Mouse (Mus musculus): Measurements from ENCODE around the gene Slc38a4. TPM values are rescaled to one million over a fixed set of nuclear protein-coding genes. Genes with fewer than 3 reads are reported as not detected.

The Slc38a4 gene
- 121 and 127 TPM in 2 replicates for polyA plus RNA-seq (2014; fragmentation: Nextera tagmentation; extraction: Ambion mirVana)

DNA sequence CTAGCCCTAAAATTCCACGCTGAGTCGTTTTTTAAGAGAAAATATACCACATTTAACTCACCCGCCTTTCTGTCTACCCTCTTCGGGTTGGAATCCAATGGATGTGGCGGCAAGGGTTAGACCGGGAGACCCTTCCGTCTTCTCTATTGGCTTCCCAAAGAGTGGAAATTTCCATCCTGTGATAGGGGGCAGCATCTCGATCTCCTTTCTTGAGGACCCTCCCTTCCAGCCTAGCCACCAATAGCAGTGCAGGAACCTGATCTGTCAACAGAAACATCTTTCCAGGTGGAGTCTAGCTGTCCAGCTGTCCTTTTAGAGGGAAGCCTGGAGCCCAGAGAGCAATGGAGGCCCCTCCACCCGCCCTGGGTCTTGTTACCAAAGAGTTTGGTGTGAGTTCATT, at the start of gene Slc38a4:
TSS of gene Slc38a4 (minus strand) at position 163 of the 400 bp plus-strand sequence.
- WGBS = 43% methylated on average over 9 of the region's 9 CpGs
- ATAC-seq (ENCODE audit: insufficient number of reproducible peaks, insufficient read depth, low FRiP score, low read depth) = peak; percentile 83
- peaks cover 7% of the 10 kb centered on the region; the same call in 1 of the 2 replicates for H3K9me3 ChIP-seq (ENCODE audit: control insufficient read depth, low read length)
- no peaks in the 10 kb centered on the region for H3K36me3 ChIP-seq (ENCODE audit: control insufficient read depth, insufficient read depth, low read length)
- peaks cover 0 to 5% of the 10 kb centered on the region in 2 experiments for H3K4me1 ChIP-seq (ENCODE audit: control insufficient read depth in 2 of 2, insufficient read depth in 2 of 2, low read length in 2 of 2)
- H3K9ac ChIP-seq (ENCODE audit: low read length) = peak within 1 kb of the TSS; percentile 78
- H3K4me3 ChIP-seq (ENCODE audit: control insufficient read depth in 1 of 2, insufficient read depth in 1 of 2, low read depth in 1 of 2, low read length in 2 of 2) = peak within 1 kb of the TSS; percentile 57 to 71
- H3K27ac ChIP-seq (replicated peaks in 1 of 2; ENCODE audit: control insufficient read depth in 1 of 2, insufficient read depth in 1 of 2, low read depth in 2 of 2, low read length in 2 of 2) = peak within 1 kb of the TSS; percentile 77 to 83
- no peaks in the 10 kb centered on the region for H3K27me3 ChIP-seq (ENCODE audit: control insufficient read depth, insufficient read depth, low read length)
- H3K4me2 ChIP-seq (ENCODE audit: low read length) = peak within 1 kb of the TSS; percentile 66

DNA sequence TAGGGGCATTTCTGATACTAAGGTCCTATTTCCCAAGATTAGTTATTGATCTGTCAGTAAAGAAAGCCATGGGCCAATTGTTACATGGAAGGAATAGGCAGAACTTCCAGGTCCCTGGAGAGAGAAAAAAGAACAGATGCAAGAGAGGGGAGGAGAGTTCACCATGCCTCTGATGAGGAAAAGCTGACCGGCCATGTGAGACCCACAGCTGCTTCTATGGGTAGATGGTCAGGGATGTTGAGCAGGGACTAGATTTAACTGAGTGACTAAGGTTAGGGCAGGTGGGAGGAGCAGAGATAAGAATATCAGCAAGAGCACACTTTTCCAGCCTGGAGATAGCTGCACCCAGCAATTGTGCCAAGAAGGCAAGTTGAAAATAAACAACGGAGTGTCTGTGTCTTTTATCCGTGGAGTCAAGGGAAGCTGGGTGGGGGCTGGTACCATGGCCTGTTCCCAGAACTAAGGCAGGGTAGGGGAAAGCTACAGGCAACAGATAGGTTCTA, 49.2 kb upstream of the Slc38a4 start:
- Histone ChIP-seq H3K27ac (replicated peaks in 1 of 2; ENCODE audit: control insufficient read depth in 1 of 2, insufficient read depth in 1 of 2, low read depth in 2 of 2, low read length in 2 of 2) (peak overlapping the region; percentile 56 to 99), H3K27me3 (ENCODE audit: control insufficient read depth, insufficient read depth, low read length) (no peaks in the 10 kb centered on the region), H3K36me3 (ENCODE audit: control insufficient read depth, insufficient read depth, low read length) (no peaks in the 10 kb centered on the region), H3K4me3 (ENCODE audit: control insufficient read depth in 1 of 2, insufficient read depth in 1 of 2, low read depth in 1 of 2, low read length in 2 of 2) (no peak overlapping the region), H3K4me1 (ENCODE audit: control insufficient read depth in 2 of 2, insufficient read depth in 2 of 2, low read length in 2 of 2) (peaks cover 40 to 47% of the 10 kb centered on the region in 2 experiments), H3K9ac (ENCODE audit: low read length) (peak overlapping the region; percentile 31; the same call in 1 of the 2 replicates), H3K9me3 (ENCODE audit: control insufficient read depth, low read length) (no peaks in the 10 kb centered on the region), H3K4me2 (ENCODE audit: low read length) (no peak overlapping the region)
- ATAC-seq (ENCODE audit: insufficient number of reproducible peaks, insufficient read depth, low FRiP score, low read depth) = no peak
- WGBS = 11% methylated on average over 3 of the region's 3 CpGs

DNA sequence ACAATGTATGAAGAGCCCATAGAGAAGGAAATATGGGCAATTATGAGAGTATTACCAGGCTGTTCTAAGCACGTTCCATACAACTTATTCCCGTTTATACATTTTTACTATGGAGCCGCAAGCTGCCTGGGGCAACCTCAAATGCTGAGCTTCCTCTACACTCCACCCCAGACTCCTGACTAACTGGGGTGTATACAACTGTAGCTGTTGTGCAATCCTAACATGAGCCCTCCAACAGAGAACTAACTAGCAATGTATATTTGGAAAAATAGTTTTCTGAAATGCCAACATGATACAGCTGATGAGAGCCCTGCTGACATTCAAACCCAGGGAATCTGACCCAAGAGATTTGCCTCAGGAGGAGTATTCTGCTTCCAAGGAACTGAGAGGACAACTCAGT, 48.3 kb upstream of the Slc38a4 start:
- Histone ChIP-seq H3K4me2 (ENCODE audit: low read length) (no peak overlapping the region), H3K27ac (replicated peaks in 1 of 2; ENCODE audit: control insufficient read depth in 1 of 2, insufficient read depth in 1 of 2, low read depth in 2 of 2, low read length in 2 of 2) (peak overlapping the region; percentile 1 to 99; a peak in 1 of 4 replicates), H3K9me3 (ENCODE audit: control insufficient read depth, low read length) (no peaks in the 10 kb centered on the region)

DNA sequence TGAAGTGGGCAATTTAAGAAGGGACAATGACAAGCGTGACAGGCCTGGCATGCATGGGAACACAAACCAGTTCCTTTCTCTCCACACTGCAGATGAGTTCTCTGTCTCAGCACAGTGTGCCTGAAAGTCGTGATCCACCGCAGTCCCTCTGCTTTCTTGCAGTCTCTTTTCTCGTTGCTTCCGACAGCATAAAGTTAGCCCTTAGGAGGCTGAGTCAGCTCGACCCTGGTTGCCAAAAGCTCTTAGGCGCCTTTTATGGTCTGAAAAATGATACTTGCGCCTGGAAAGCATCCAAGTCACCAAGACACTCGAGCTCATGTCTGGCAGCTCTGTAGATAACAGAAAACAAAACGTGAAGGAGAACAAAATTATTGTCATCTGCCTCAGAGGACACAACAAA, 47.1 kb upstream of the Slc38a4 start:
- Histone ChIP-seq H3K27me3 (ENCODE audit: control insufficient read depth, insufficient read depth, low read length) (no peaks in the 10 kb centered on the region), H3K9me3 (ENCODE audit: control insufficient read depth, low read length) (no peaks in the 10 kb centered on the region), H3K9ac (ENCODE audit: low read length) (peak overlapping the region; percentile 67), H3K4me1 (ENCODE audit: control insufficient read depth in 2 of 2, insufficient read depth in 2 of 2, low read length in 2 of 2) (peaks cover 35 to 47% of the 10 kb centered on the region in 2 experiments), H3K27ac (replicated peaks in 1 of 2; ENCODE audit: control insufficient read depth in 1 of 2, insufficient read depth in 1 of 2, low read depth in 2 of 2, low read length in 2 of 2) (peak overlapping the region; percentile 94 to 99), H3K4me2 (ENCODE audit: low read length) (peak overlapping the region; percentile 58), H3K4me3 (ENCODE audit: control insufficient read depth in 1 of 2, insufficient read depth in 1 of 2, low read depth in 1 of 2, low read length in 2 of 2) (no peak overlapping the region), H3K36me3 (ENCODE audit: control insufficient read depth, insufficient read depth, low read length) (no peaks in the 10 kb centered on the region)
- peak; percentile 58 for ATAC-seq (ENCODE audit: insufficient number of reproducible peaks, insufficient read depth, low FRiP score, low read depth)
- 10% methylated on average over 10 of the region's 10 CpGs for WGBS

More for the DNA sequence above, 48.3 kb upstream of the Slc38a4 start:
- no peaks in the 10 kb centered on the region for H3K27me3 ChIP-seq (ENCODE audit: control insufficient read depth, insufficient read depth, low read length)
- H3K36me3 ChIP-seq (ENCODE audit: control insufficient read depth, insufficient read depth, low read length) = no peaks in the 10 kb centered on the region
- H3K4me1 ChIP-seq (ENCODE audit: control insufficient read depth in 2 of 2, insufficient read depth in 2 of 2, low read length in 2 of 2) = peaks cover 40 to 47% of the 10 kb centered on the region in 2 experiments
- 88% methylated on average over 3 of the region's 3 CpGs for WGBS
- H3K4me3 ChIP-seq (ENCODE audit: control insufficient read depth in 1 of 2, insufficient read depth in 1 of 2, low read depth in 1 of 2, low read length in 2 of 2) = no peak overlapping the region
- H3K9ac ChIP-seq (ENCODE audit: low read length) = no peak overlapping the region
- no peak for ATAC-seq (ENCODE audit: insufficient number of reproducible peaks, insufficient read depth, low FRiP score, low read depth)

DNA sequence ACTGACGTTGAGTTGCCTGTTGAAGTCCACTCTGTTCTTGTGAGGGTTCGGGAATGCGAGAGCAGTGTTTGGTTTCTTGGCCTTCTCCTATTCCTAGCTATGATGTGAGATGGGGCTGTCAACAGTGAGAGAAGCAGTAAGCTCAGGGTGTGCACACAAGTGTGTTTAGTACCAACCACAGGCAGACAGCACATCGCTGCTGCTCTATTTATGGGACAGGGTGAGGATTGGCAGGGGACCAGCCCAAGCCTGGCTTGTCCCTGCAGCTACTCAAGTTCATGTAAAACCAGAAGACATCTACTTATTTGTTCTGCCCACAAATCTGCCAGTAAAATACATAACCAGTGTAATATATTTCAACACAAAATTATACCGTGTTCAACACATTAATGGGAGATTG, 46.4 kb upstream of the Slc38a4 start:
- Histone ChIP-seq H3K4me1 (ENCODE audit: control insufficient read depth in 2 of 2, insufficient read depth in 2 of 2, low read length in 2 of 2) (peaks cover 35 to 47% of the 10 kb centered on the region in 2 experiments), H3K27me3 (ENCODE audit: control insufficient read depth, insufficient read depth, low read length) (no peaks in the 10 kb centered on the region), H3K9me3 (ENCODE audit: control insufficient read depth, low read length) (no peaks in the 10 kb centered on the region), H3K36me3 (ENCODE audit: control insufficient read depth, insufficient read depth, low read length) (no peaks in the 10 kb centered on the region), H3K4me3 (ENCODE audit: control insufficient read depth in 1 of 2, insufficient read depth in 1 of 2, low read depth in 1 of 2, low read length in 2 of 2) (no peak overlapping the region), H3K4me2 (ENCODE audit: low read length) (peak overlapping the region; percentile 58), H3K27ac (replicated peaks in 1 of 2; ENCODE audit: control insufficient read depth in 1 of 2, insufficient read depth in 1 of 2, low read depth in 2 of 2, low read length in 2 of 2) (peak overlapping the region; percentile 94 to 99), H3K9ac (ENCODE audit: low read length) (peak overlapping the region; percentile 67)
- 43% methylated on average over 5 of the region's 5 CpGs for WGBS
- peak; percentile 84 for ATAC-seq (ENCODE audit: insufficient number of reproducible peaks, insufficient read depth, low FRiP score, low read depth)

DNA sequence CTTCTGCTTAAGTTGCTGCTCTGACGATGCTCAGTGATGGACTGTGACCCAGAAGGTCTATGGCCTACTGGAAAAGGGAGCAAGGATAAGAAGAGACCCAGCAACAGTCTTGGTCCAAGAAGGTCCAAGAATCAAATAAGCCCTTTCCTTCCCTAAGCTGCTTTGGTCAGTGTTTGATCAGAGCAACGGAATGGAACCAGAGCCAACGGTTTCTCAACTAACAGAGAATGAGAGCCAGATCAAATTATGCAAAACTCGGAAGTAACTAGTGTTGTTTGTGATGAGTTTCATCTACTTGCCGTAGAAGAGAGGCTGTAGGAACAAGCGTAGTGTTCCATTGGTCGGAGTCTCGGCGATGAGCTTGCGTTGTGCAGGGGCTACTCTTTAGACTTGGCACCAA, 43.3 kb upstream of the Slc38a4 start:
- 95% methylated on average over 10 of the region's 10 CpGs for WGBS
- H3K4me1 ChIP-seq (ENCODE audit: control insufficient read depth in 2 of 2, insufficient read depth in 2 of 2, low read length in 2 of 2) = peaks cover 24 to 36% of the 10 kb centered on the region in 2 experiments
- H3K36me3 ChIP-seq (ENCODE audit: control insufficient read depth, insufficient read depth, low read length) = no peaks in the 10 kb centered on the region
- no peak for ATAC-seq (ENCODE audit: insufficient number of reproducible peaks, insufficient read depth, low FRiP score, low read depth)
- no peaks in the 10 kb centered on the region for H3K9me3 ChIP-seq (ENCODE audit: control insufficient read depth, low read length)
- no peak overlapping the region for H3K27ac ChIP-seq (replicated peaks in 1 of 2; ENCODE audit: control insufficient read depth in 1 of 2, insufficient read depth in 1 of 2, low read depth in 2 of 2, low read length in 2 of 2)
- no peak overlapping the region for H3K4me2 ChIP-seq (ENCODE audit: low read length)
- H3K9ac ChIP-seq (ENCODE audit: low read length) = no peak overlapping the region
- H3K27me3 ChIP-seq (ENCODE audit: control insufficient read depth, insufficient read depth, low read length) = no peaks in the 10 kb centered on the region
- H3K4me3 ChIP-seq (ENCODE audit: control insufficient read depth in 1 of 2, insufficient read depth in 1 of 2, low read depth in 1 of 2, low read length in 2 of 2) = no peak overlapping the region

DNA sequence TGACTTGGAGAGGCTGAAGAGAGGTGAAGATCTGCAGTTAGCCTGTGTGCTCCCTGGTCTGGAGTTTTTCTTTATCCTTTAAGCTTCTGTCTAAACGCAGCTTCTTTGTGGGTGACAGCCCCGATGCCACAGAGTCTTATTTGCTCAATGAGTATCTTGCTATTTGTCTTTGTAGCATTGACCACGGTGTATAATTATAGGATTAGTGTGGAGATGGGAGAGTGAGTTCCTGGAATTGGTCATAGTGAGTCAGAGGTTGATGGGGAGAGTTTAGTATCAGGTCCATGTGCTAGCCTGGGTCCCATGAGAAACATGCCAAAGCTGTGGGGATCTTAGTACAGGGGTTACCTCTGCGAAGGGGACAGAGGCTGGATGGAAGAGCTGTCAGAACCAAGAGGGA, 41.8 kb upstream of the Slc38a4 start:
- H3K9me3 ChIP-seq (ENCODE audit: control insufficient read depth, low read length) = no peaks in the 10 kb centered on the region
- peaks cover 14 to 25% of the 10 kb centered on the region in 2 experiments for H3K4me1 ChIP-seq (ENCODE audit: control insufficient read depth in 2 of 2, insufficient read depth in 2 of 2, low read length in 2 of 2)
- H3K4me3 ChIP-seq (ENCODE audit: control insufficient read depth in 1 of 2, insufficient read depth in 1 of 2, low read depth in 1 of 2, low read length in 2 of 2) = no peak overlapping the region
- H3K9ac ChIP-seq (ENCODE audit: low read length) = no peak overlapping the region
- ATAC-seq (ENCODE audit: insufficient number of reproducible peaks, insufficient read depth, low FRiP score, low read depth) = no peak
- no peaks in the 10 kb centered on the region for H3K36me3 ChIP-seq (ENCODE audit: control insufficient read depth, insufficient read depth, low read length)
- no peak overlapping the region for H3K4me2 ChIP-seq (ENCODE audit: low read length)
- no peak overlapping the region for H3K27ac ChIP-seq (replicated peaks in 1 of 2; ENCODE audit: control insufficient read depth in 1 of 2, insufficient read depth in 1 of 2, low read depth in 2 of 2, low read length in 2 of 2)
- 76% methylated on average over 4 of the region's 4 CpGs for WGBS
- H3K27me3 ChIP-seq (ENCODE audit: control insufficient read depth, insufficient read depth, low read length) = no peaks in the 10 kb centered on the region

DNA sequence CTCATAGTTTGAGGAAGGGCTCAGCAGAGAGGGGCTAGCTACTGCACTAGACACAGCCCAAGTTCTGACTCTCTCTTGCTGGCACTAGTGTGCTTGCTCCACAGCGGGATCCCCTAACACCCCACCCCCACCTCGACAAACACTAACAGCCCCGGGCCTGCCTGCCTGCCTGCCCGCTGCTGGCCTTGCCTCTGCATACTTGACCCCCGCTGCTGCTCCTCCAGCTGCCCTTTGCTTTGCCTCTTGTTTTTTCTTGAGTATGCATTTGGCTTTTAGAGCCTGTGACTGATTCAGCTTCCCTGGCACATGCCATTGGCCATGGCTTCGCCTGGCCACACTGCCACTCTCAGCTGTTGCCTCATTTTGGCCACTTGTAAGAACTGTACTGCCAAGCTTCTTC, 33.8 kb upstream of the Slc38a4 start:
- H3K36me3 ChIP-seq (ENCODE audit: control insufficient read depth, insufficient read depth, low read length) = no peaks in the 10 kb centered on the region
- H3K9ac ChIP-seq (ENCODE audit: low read length) = peak overlapping the region; percentile 26; the same call in 1 of the 2 replicates
- 17% methylated on average over 6 of the region's 6 CpGs for WGBS
- no peaks in the 10 kb centered on the region for H3K27me3 ChIP-seq (ENCODE audit: control insufficient read depth, insufficient read depth, low read length)
- H3K9me3 ChIP-seq (ENCODE audit: control insufficient read depth, low read length) = no peaks in the 10 kb centered on the region
- H3K4me3 ChIP-seq (ENCODE audit: control insufficient read depth in 1 of 2, insufficient read depth in 1 of 2, low read depth in 1 of 2, low read length in 2 of 2) = no peak overlapping the region
- H3K27ac ChIP-seq (replicated peaks in 1 of 2; ENCODE audit: control insufficient read depth in 1 of 2, insufficient read depth in 1 of 2, low read depth in 2 of 2, low read length in 2 of 2) = no peak overlapping the region; a peak in 1 of 4 replicates
- peak overlapping the region; percentile 28 for H3K4me2 ChIP-seq (ENCODE audit: low read length)
- peaks cover 11 to 13% of the 10 kb centered on the region in 2 experiments for H3K4me1 ChIP-seq (ENCODE audit: control insufficient read depth in 2 of 2, insufficient read depth in 2 of 2, low read length in 2 of 2)
- no peak for ATAC-seq (ENCODE audit: insufficient number of reproducible peaks, insufficient read depth, low FRiP score, low read depth)

All from heart, embryonic 14.5 days (tissue).